Mouse (Mus musculus): ENCODE results near the gene Eme1. TPM values are rescaled to one million over a fixed set of nuclear protein-coding genes. Genes with fewer than 3 reads are reported as not detected.
"Not testable (repeated sequence)": the region's sequence is repeated elsewhere in the genome, so short reads cannot be mapped to it uniquely, and the experiment has no call there.

The Eme1 gene
- polyA plus RNA-seq, 1 experiment from 2014 or later, result 1.5 TPM

DNA sequence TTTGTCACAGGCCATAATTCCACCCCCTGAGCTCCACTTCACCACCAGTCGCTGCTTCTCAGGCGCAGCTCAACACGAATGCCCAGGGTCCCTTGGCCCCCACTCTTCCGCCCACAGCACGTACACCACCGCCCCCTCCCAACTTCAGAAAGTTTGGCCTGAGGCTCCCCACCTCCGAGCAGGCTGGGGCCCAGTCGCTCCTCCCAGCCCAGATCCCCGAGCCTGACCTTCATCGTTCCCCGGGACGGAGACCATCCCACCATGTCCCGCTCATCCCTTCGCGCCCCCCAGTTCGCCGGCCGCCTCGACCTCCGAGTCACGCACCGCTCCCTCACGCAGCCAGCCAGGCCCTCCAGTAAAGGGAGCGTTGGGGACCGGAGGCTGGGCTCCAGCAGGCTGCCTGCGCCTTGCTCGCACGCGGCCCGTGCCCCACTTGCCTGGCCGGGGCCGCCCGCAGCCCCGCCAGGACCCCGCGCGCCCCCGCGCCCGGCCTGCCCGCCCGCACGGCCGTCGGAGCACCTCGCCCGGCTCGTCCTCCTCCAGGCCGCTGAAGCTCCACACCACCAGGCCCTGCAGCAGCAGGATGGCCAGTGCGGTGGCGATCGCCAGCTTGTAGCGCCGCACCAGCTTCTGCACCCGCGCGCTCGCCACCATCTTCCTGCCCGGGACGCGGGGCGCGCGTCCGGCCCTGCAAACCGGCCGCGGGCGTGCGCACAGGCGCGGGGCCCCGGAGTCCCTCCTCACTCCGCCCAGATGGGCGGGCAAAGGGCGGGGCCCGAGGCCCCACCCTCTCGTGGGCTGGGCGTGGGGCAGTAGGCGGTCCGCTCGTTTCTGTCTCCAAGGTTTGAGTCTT is 23.2 kb upstream of the Eme1 start, which contains the start of gene Xylt2:
Xylt2 (minus strand) TSS at position 762 of the 853 bp plus-strand sequence.
- peak within 1 kb of the TSS; percentile 55 for H3K27ac ChIP-seq
- under 1% methylated on average over 82 of the region's 82 CpGs for WGBS (ENCODE audit: missing documents)
- H3K4me3 ChIP-seq (ENCODE audit: inconsistent target), result peak within 1 kb of the TSS; percentile 77
- peaks cover 1% of the 10 kb centered on the region; the same call in 1 of the 2 replicates for H3K36me3 ChIP-seq (ENCODE audit: inconsistent target)
- H3K79me2 ChIP-seq (ENCODE audit: inconsistent target), result peaks cover 55% of the 10 kb centered on the region

DNA sequence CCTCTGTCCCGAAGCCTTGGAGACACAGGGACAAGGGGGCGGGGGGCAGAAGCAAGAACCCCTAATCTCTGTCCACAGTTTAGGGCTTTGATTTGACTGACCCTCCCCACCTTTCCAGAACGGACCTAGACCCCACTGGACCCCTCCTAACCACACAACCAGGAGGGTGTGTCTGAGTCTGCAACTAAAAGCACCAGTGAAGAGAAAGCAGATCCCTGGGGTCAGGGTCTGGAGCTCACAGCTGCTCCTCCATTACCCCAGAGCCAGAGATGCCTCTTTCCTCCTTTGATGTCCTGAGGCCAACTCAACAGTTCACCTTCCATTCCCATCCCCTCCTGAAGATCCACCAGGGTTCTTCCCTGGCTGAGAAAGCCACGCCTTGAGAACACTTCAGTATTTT is 22.5 kb upstream of the Eme1 start:
- H3K79me2 ChIP-seq (ENCODE audit: inconsistent target), result peaks cover 62% of the 10 kb centered on the region
- 48% methylated on average over 4 of the region's 4 CpGs for WGBS (ENCODE audit: missing documents)
- H3K36me3 ChIP-seq (ENCODE audit: inconsistent target), result peaks cover 8% of the 10 kb centered on the region; the same call in 1 of the 2 replicates
- peak overlapping the region; percentile 77 for H3K4me3 ChIP-seq (ENCODE audit: inconsistent target)
- H3K27ac ChIP-seq, result peak overlapping the region; percentile 55

DNA sequence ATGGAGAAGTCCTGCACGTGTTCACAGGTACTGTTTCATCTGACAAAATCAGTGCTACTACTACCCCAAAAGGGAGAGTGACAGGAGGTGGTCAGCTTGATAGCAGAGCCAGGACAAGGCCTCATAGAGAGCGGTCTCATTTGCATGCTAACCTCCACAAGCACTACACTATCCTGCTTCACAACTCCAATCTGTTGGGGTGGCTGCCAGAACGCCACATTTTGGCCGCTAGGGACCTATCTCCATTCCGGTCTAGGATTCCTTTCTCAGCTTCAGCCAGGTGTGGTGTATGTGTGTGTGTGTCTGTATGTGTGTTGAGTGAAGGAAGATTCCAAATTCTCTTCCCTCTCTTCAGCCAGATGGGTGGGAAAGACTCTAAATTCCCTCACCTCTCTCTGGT is 21.7 kb upstream of the Eme1 start:
- WGBS (ENCODE audit: missing documents), result 89% methylated on average over 5 of the region's 5 CpGs
- H3K4me3 ChIP-seq (ENCODE audit: inconsistent target), result no peak overlapping the region
- no peak overlapping the region for H3K27ac ChIP-seq
- peaks cover 14% of the 10 kb centered on the region for H3K36me3 ChIP-seq (ENCODE audit: inconsistent target)
- H3K79me2 ChIP-seq (ENCODE audit: inconsistent target), result peaks cover 68% of the 10 kb centered on the region

DNA sequence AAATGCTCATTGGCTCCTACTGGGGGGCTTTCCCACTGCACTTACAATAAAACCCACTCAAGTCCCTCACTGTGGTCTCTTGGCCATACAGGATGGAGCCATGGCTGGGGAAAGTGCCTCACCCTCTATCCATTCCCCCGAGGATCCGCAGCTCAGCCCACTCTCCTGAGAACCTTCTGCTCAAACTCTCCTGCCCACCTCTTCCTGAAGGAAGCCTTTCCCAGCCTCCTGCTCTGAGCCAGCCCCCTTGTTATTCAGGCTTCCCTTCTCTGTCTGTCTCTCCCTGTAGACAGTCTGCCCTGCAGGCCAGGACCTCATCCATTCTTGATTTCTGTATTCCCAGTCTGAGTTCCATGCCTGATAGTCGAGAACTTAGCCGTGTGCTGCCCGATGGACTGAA is 21.2 kb upstream of the Eme1 start:
- WGBS (ENCODE audit: missing documents), result 96% methylated on average over 5 of the region's 5 CpGs
- H3K27ac ChIP-seq, result no peak overlapping the region
- peaks cover 16% of the 10 kb centered on the region for H3K36me3 ChIP-seq (ENCODE audit: inconsistent target)
- H3K79me2 ChIP-seq (ENCODE audit: inconsistent target), result peaks cover 68% of the 10 kb centered on the region
- no peak overlapping the region for H3K4me3 ChIP-seq (ENCODE audit: inconsistent target)

DNA sequence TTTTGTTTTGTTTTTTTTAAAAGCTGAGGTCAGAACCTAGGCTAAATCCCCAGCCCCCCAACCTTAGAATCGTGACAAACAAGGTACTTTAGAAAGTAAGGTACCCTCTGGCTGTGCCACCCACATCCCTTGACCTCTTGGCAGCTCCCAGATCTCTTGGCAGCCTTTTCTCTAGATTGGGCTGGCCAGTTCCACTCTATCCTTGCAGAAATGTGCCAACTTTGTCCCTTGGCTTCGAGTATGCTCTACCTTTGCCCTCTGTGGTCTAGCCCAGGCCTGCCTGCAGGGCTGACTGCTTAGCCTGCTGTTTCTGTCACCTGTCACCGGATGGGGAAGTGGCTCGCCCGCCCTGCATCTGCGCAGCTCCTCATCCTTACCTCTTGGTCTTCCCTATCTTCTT is 11.5 kb upstream of the Eme1 start:
- 94% methylated on average over 6 of the region's 6 CpGs for WGBS (ENCODE audit: missing documents)
- H3K27ac ChIP-seq, result no peak overlapping the region
- no peaks in the 10 kb centered on the region for H3K79me2 ChIP-seq (ENCODE audit: inconsistent target)
- peaks cover 83% of the 10 kb centered on the region for H3K36me3 ChIP-seq (ENCODE audit: inconsistent target)
- H3K4me3 ChIP-seq (ENCODE audit: inconsistent target), result no peak overlapping the region

DNA sequence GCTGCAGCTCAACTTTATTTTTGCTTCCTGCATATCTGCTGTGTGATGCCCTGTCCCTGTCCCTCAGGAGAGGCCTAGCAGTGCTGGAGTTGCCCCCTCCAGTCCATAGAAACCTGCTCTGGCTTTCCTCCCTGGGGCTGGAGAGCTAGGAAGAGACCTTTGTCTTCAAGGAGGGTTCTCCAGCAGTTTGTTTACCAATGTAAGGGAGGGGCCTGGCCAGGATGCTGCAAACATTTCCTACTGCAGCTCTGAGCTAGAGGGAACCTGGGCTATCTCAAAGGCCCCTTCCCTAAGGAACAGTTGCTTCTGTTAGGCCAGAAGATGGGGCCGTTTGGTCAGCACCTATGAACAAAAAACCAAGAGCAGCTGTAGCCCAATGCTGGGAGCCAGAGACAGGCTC is 7.6 kb upstream of the Eme1 start:
- no peak overlapping the region for H3K4me3 ChIP-seq (ENCODE audit: inconsistent target)
- H3K79me2 ChIP-seq (ENCODE audit: inconsistent target), result peaks cover 7% of the 10 kb centered on the region; the same call in 1 of the 2 replicates
- 100% methylated on average over 1 of the region's 1 CpGs for WGBS (ENCODE audit: missing documents)
- peaks cover 69% of the 10 kb centered on the region for H3K36me3 ChIP-seq (ENCODE audit: inconsistent target)
- no peak overlapping the region for H3K27ac ChIP-seq

DNA sequence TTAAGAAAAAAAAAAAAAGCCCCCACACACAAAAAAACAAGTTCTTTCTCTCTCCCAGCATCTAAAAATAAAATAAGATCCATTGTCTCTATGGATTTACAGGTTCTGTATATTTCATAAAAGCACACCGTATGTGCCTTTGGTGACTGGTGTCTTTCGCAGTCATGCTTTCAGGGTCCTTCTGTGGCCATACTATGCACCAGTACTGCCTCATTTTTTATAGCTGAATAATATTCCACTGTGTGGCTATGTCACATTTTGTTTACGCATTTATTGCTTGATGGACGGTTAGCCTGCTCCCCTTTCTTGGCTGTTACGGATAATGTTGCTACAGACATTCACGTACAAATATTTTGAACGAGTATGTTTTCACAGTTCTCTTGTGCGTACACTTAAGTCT is 791 bp downstream of the Eme1 start:
- H3K79me2 ChIP-seq (ENCODE audit: inconsistent target), result peaks cover 46% of the 10 kb centered on the region
- peak overlapping the region; percentile 95; the same call in 1 of the 2 replicates for H3K27ac ChIP-seq
- H3K4me3 ChIP-seq (ENCODE audit: inconsistent target), result peak overlapping the region; percentile 88
- 52% methylated on average over 8 of the region's 8 CpGs for WGBS (ENCODE audit: missing documents)
- peaks cover 13% of the 10 kb centered on the region; the same call in 1 of the 2 replicates for H3K36me3 ChIP-seq (ENCODE audit: inconsistent target)

DNA sequence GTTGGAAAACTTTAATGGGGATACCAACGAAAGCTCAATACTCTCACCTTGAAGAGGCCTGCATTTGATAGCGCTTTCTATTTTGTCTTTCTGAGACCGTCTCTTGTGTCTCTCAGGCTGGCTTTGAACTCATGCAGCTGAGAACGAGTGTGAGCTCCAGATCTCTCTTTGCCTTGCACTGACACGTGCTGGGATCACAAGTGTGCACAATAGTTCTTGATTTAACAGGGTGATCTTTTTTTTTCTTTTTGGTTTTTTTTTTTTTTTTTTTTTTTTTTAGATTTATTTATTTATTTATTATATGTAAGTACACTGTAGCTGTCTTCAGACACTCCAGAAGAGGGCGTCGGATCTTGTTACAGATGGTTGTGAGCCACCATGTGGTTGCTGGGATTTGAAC is 2.5 kb downstream of the Eme1 start:
- H3K36me3 ChIP-seq (ENCODE audit: inconsistent target); H3K4me3 ChIP-seq (ENCODE audit: inconsistent target); H3K27ac ChIP-seq: not testable (repeated sequence)
- peaks cover 39% of the 10 kb centered on the region for H3K79me2 ChIP-seq (ENCODE audit: inconsistent target)
- 98% methylated on average over 5 of the region's 7 CpGs for WGBS (ENCODE audit: missing documents)

DNA sequence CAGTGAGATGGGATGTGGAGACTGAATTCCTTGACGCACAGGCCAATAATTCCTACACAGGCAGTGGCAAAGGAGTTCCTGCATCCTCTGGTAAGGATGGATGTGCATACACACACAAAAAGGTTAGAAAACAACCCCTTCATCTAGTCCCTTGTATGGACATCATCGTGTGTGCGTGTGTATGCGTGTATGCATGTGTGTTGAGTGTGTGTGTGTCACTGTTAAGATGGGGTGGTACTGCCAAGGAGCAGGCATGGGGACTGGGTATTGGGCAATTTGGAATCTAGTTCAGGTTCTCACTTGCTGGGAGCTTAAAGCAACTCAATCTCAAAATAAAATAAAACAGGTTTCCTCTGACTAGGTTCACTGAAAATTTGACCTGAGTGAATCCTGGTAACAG is 7.3 kb downstream of the Eme1 start:
- Histone ChIP-seq H3K4me3 (ENCODE audit: inconsistent target) (no peak overlapping the region), H3K79me2 (ENCODE audit: inconsistent target) (no peaks in the 10 kb centered on the region), H3K27ac (no peak overlapping the region), H3K36me3 (ENCODE audit: inconsistent target) (peaks cover 37% of the 10 kb centered on the region)
- 93% methylated on average over 3 of the region's 4 CpGs for WGBS (ENCODE audit: missing documents)

DNA sequence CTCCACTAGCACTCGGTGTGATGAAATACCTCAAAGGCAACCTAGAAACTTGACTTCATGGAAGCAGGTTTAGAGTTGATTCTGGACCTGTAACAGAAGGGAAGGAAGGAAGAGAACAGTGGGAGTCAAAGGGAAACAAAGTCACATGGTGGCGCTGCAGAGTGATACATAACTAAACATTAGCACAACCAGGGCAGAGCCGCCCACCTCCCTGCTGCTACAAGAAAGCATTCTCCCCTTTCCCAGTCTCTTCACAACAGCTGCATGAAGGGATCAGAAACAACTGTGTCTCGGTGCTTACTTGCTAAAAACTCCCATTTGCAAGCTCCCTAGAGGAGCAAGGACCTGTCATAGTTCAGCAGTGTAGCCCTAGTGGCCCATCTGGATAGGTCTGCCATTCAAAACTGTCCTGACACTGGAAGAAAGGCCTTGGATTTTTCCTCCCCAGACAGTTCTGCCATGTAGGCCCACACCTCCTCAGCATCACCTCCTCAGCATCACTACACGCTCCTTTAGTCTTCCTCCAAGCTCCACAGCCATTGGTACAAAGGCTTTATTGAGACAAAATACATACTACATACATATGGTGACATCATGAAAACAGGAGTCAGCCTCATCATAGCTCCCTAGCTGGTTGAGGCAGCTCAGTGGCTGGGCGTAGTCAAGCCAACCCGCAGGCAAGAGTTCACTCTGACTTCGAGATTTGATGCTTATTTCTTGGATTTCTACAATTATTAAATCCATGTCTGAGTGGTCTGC is 9.1 kb downstream of the Eme1 start:
- H3K36me3 ChIP-seq (ENCODE audit: inconsistent target), result peaks cover 54% of the 10 kb centered on the region

DNA sequence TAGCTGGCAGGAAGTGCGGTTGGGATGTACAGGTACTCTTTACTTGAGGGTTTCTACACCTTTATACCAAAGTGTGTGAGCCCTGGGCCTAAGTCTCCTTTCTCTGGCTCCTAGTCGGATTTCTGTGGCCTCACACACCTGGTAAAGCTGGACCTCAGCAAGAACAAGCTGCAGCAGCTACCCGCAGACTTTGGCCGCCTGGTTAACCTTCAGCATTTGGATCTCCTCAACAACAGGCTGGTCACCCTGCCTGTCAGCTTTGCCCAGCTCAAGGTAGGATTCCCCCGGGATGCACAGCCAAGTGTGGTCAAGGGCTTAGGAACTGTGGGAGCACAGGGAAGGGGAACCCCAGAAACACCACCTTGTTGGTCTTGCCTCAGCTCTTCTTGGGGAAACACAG is 19.3 kb downstream of the Eme1 start:
- WGBS (ENCODE audit: missing documents), result 100% methylated on average over 5 of the region's 5 CpGs
- Histone ChIP-seq H3K4me3 (ENCODE audit: inconsistent target) (no peak overlapping the region), H3K36me3 (ENCODE audit: inconsistent target) (peaks cover 70% of the 10 kb centered on the region), H3K79me2 (ENCODE audit: inconsistent target) (peaks cover 73% of the 10 kb centered on the region), H3K27ac (no peak overlapping the region)

More for the DNA sequence above, 9.1 kb downstream of the Eme1 start:
- Histone ChIP-seq H3K27ac (no peak overlapping the region), H3K79me2 (ENCODE audit: inconsistent target) (no peaks in the 10 kb centered on the region), H3K4me3 (ENCODE audit: inconsistent target) (no peak overlapping the region)
- 86% methylated on average over 8 of the region's 8 CpGs for WGBS (ENCODE audit: missing documents)

DNA sequence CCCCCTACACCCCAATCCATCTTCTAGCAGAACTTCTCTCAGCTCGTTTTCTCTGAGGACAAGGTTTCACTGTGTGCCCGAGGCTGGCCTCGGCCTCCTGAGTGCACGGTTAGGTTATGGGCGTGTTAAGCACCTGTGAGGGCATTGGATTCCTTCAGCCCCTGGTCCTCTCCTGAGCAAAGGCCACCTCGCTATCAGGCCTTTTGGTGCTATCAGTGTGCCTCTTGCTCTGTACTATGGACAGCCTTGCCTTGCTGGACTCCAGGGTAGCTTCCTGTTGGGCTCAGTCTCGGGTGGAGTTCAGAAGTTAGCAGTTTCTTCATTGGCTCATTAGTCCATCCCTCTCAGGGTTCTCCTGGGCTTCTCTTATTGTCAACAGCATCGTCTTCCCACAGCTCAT is 20.8 kb downstream of the Eme1 start:
- H3K27ac ChIP-seq, result no peak overlapping the region
- peaks cover 73% of the 10 kb centered on the region for H3K79me2 ChIP-seq (ENCODE audit: inconsistent target)
- no peak overlapping the region for H3K4me3 ChIP-seq (ENCODE audit: inconsistent target)
- 90% methylated on average over 8 of the region's 8 CpGs for WGBS (ENCODE audit: missing documents)
- H3K36me3 ChIP-seq (ENCODE audit: inconsistent target), result peaks cover 55% of the 10 kb centered on the region

DNA sequence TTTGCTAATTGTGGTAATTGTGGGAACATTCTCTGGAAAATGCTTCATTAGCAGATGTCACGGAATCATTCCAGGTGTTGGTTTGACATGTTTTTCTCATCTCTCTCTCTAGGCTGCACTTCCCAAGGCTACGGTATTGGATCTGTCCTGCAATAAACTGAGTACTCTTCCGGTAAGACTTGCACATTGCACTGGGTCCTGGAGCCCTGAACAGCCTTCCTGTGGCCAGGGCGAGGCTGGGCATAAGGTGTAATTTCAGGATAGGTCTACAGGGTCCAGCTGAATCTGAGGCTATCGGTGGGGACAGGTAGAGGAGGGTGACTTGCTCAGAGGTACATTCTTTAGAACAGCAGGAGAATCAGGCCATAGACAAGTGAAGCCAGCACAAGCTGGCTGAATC is 21.8 kb downstream of the Eme1 start:
- no peak overlapping the region for H3K4me3 ChIP-seq (ENCODE audit: inconsistent target)
- H3K36me3 ChIP-seq (ENCODE audit: inconsistent target), result peaks cover 45% of the 10 kb centered on the region
- H3K27ac ChIP-seq, result no peak overlapping the region
- H3K79me2 ChIP-seq (ENCODE audit: inconsistent target), result peaks cover 72% of the 10 kb centered on the region
- WGBS (ENCODE audit: missing documents), result 100% methylated on average over 5 of the region's 5 CpGs

DNA sequence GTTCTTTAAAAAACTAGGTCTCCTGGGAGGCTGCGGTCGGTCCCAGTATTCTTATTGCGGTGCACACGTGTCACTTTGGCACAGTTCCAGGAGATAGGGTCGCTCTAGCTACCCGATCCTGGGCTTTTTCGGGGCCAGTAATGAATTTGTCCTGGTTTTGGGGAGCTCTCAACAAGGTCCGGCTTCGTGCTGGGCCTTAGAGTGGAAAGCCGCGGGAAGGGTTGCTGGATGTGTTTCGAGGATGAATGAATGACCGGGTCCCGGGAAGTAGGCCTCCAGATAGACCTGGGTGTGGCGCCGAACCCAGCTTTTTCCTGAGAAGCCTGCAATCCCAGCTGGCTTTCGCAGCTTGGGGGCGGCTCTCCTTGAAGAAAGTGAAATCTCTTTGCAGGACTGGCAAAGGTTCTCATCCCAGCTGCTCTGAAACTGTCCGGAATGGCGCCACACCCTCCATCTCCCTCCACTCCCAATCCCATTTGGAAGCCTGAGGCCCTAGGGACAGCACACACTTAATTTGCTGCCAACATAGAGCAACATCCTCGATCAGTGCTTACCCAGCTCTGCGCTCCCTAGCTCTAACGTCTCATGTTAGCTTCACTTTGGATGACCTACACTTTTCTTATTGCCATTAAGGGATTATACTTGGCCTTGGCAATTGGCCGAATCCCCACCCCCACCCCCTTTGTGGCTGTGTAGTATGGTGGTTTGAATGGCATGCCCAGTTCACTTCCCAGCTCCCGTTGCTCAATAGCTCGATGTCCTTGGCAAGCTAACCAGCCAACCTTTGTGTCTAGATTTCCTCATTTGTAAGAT is 23.4 kb downstream of the Eme1 start:
- WGBS (ENCODE audit: missing documents), result 14% methylated on average over 26 of the region's 26 CpGs

More for the DNA sequence above, 23.4 kb downstream of the Eme1 start:
- H3K36me3 ChIP-seq (ENCODE audit: inconsistent target), result peaks cover 30% of the 10 kb centered on the region
- peaks cover 56% of the 10 kb centered on the region for H3K79me2 ChIP-seq (ENCODE audit: inconsistent target)
- H3K27ac ChIP-seq, result peak overlapping the region; percentile 71
- H3K4me3 ChIP-seq (ENCODE audit: inconsistent target), result peak overlapping the region; percentile 99
